In the genomic region with DNA sequence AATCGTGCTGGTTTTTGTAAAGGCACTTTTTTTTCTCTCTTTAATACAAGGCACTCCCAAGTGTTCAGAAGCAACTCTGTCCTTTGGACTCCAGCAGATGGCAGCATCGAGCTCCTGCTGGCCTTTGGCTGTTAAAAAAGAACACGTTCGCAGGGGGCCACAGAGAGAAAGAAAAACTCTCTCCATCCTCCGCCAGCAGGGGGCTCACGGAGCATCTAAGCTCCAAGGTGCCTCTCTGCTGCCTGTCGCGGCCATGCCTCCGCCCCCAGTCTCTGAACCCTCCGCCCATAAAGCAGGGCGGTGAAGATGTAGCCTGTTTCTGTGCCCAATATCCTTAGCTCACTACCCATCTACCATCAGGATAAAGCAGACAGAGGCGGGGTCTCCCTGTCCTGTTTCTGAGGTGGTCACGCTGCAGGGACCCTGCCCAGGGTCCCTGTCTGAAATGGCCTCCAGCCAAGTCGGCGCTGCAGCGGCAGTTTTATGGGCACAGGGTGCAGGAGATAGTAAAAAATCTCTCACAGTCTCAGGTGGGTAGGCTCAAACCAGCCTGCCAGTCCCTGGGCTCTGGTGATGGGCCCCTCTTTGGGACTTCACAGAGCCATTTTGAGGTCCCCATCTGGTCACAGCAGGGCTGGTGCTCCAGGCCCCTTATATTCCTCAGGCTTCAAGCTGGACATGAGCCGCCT, we compare ENCODE assay signal across 8 mouse cellular contexts.
DNase-seq lines count a peak whose midpoint lies in the region; ATAC-seq lines count a peak whose summit lies in the region.

No protein-coding gene starts in this region.

- H3K9me3 ChIP-seq in hindbrain, embryonic 15.5 days = no peaks in the 10 kb centered on the region

- H3K4me2 ChIP-seq in hindbrain, embryonic 15.5 days = peak overlapping the region; percentile 52

- H3K4me1 ChIP-seq in hindbrain, embryonic 15.5 days (replicated peaks) = peaks cover 4% of the 10 kb centered on the region

- H3K4me3 ChIP-seq in hindbrain, embryonic 15.5 days = peak overlapping the region; percentile 21

- peak overlapping the region; percentile 37; the same call in 1 of the 2 replicates for H3K9ac ChIP-seq in hindbrain, embryonic 15.5 days

- H3K27me3 ChIP-seq in hindbrain, embryonic 15.5 days = no peaks in the 10 kb centered on the region

- DNase-seq in T-cell, adult 2 months (ENCODE audit: low spot score) = peak; percentile 79
- peak; percentile 89 to 90 for DNase-seq in cerebellum, postnatal 36 days
- DNase-seq in gastrocnemius, adult 18-20 months (ENCODE audit: low spot score) = peak; percentile 90
- peak; percentile 91 to 99 for DNase-seq in layer of hippocampus, postnatal 25 days (ENCODE audit: extremely low spot score in 1 of 2, low spot score in 1 of 2)
- peak; percentile 88 for DNase-seq in lung, postnatal 25 days (ENCODE audit: low spot score)
- peak; percentile 97 for DNase-seq in retina, postnatal 1 day
- peak; percentile 90 for DNase-seq in thymus, postnatal 36 days

- WGBS in hindbrain, embryonic 15.5 days = 19% methylated on average over 17 of the region's 17 CpGs

- H3K27ac ChIP-seq in hindbrain, embryonic 15.5 days (replicated peaks) = peak overlapping the region; percentile 20; the same call in 1 of the 2 replicates

- peak; percentile 82 for ATAC-seq in hindbrain, embryonic 15.5 days (ENCODE audit: low FRiP score, low read depth)

- H3K36me3 ChIP-seq in hindbrain, embryonic 15.5 days = no peaks in the 10 kb centered on the region

Comparison
In these comparisons a context has a peak if more than half of its experiments do, and no peak if none do; other contexts are left out.
1. Peak in every context shown above with its lines: DNase-seq, ATAC-seq, H3K4me3 ChIP-seq and H3K27ac ChIP-seq.